Mouse (Mus musculus): ENCODE results near the gene Mre11a. TPM values are rescaled to one million over a fixed set of nuclear protein-coding genes. Genes with fewer than 3 reads are reported as not detected.

Gene Mre11a
- total and polyA plus RNA-seq, 3 experiments: 27.7 to 47.3 (median 45.7) TPM

- Histone ChIP-seq H3K9me3 (replicated peaks; ENCODE audit: low read length) (no peaks in the 10 kb centered on the region), H3K4me1 (ENCODE audit: control insufficient read depth in 1 of 2, insufficient read depth in 2 of 2) (0 out of 4 replicates have a peak, but pooled peaks cover 0 to 3% of the 10 kb centered on the region in 2 experiments), H3K27ac (ENCODE audit: insufficient read depth, low read depth) (no peak overlapping the region), H3K27me3 (replicated peaks) (no peaks in the 10 kb centered on the region), H3K9ac (ENCODE audit: insufficient read depth, low read depth) (no peak overlapping the region), H3K4me2 (ENCODE audit: insufficient read depth, low read depth, poor library complexity, severe bottlenecking) (no peak overlapping the region), H3K79me2 (replicated peaks; ENCODE audit: control insufficient read depth, extremely low read depth, insufficient read depth, poor library complexity, severe bottlenecking) (no peaks in the 10 kb centered on the region), H3K4me3 (replicated peaks in 1 of 3; ENCODE audit: low read depth in 2 of 3, low read length in 2 of 3, poor library complexity in 1 of 3) (no peak overlapping the region), H3K36me3 (replicated peaks in 1 of 2; ENCODE audit: control insufficient read depth in 1 of 2, insufficient read depth in 1 of 2, low read length in 1 of 2) (no peaks in the 10 kb centered on the region)
- TF ChIP-seq NELFE (IDR thresholded peaks at IDR 0.05; ENCODE audit: low read depth, low read length): no peak
- dilution Hi-C loops (cut with MboI; ENCODE audit: extremely low pct_ligation_motif_present, extremely low pct_unique_long_range_greater_than_20kb, low sequenced_read_pairs): no loop called here
- DNase-seq (ENCODE audit: extremely low read depth): no peak
- in situ Hi-C loops (cut with MboI; ENCODE audit: low pct_ligation_motif_present, low pct_unique_long_range_greater_than_20kb, low sequenced_read_pairs): no loop called here
Observed at GRCm38 (mm10) chr9:14885954-14886353, 101.5 kb downstream of the Mre11a start.

Other genes starting within 250 kb of the Mre11a start
- 0.80 and 0.93 TPM in 2 replicates for gene Amotl1, start 139.6 kb upstream of the Mre11a start, total RNA-seq (2012; rRNA removed)
- 1.2 and 1.5 TPM in 2 replicates for gene Amotl1, start 139.6 kb upstream of the Mre11a start, total RNA-seq (2014; rRNA removed)
- 2.7 and 3.3 TPM in 2 replicates for gene Amotl1, start 139.6 kb upstream of the Mre11a start, polyA plus RNA-seq (2012; ENCODE audit: insufficient read length, low read depth)
- gene Piwil4, start 43.9 kb upstream of the Mre11a start, total RNA-seq (2012; rRNA removed): 0.04 TPM in 1 of 2 replicates, not detected in the other
- gene Piwil4, start 43.9 kb upstream of the Mre11a start, total RNA-seq (2014; rRNA removed): not detected in 2 replicates
- gene Piwil4, start 43.9 kb upstream of the Mre11a start, polyA plus RNA-seq (2012; ENCODE audit: insufficient read length, low read depth): 0.11 TPM in 1 of 2 replicates, not detected in the other
- not detected in 2 replicates for gene Fut4, start 32.3 kb upstream of the Mre11a start, total RNA-seq (2012; rRNA removed)
- not detected in 2 replicates for gene Fut4, start 32.3 kb upstream of the Mre11a start, total RNA-seq (2014; rRNA removed)
- gene Fut4, start 32.3 kb upstream of the Mre11a start, polyA plus RNA-seq (2012; ENCODE audit: insufficient read length, low read depth): not detected in 2 replicates
- not detected in 2 replicates for gene 1700012B09Rik, start 13.6 kb upstream of the Mre11a start, total RNA-seq (2012; rRNA removed)
- not detected in 2 replicates for gene 1700012B09Rik, start 13.6 kb upstream of the Mre11a start, total RNA-seq (2014; rRNA removed)
- gene 1700012B09Rik, start 13.6 kb upstream of the Mre11a start, polyA plus RNA-seq (2012; ENCODE audit: insufficient read length, low read depth): not detected in 2 replicates
- 33.8 and 34.5 TPM in 2 replicates for gene Ankrd49, start 202 bp downstream of the Mre11a start, total RNA-seq (2012; rRNA removed)
- 62.5 and 72.2 TPM in 2 replicates for gene Ankrd49, start 202 bp downstream of the Mre11a start, total RNA-seq (2014; rRNA removed)
- gene Ankrd49, start 202 bp downstream of the Mre11a start, polyA plus RNA-seq (2012; ENCODE audit: insufficient read length, low read depth): 48.2 and 49.6 TPM in 2 replicates
- gene Gpr83, start 75.6 kb downstream of the Mre11a start, total RNA-seq (2012; rRNA removed): not detected in 2 replicates
- gene Gpr83, start 75.6 kb downstream of the Mre11a start, total RNA-seq (2014; rRNA removed): not detected in 2 replicates
- not detected in 2 replicates for gene Gpr83, start 75.6 kb downstream of the Mre11a start, polyA plus RNA-seq (2012; ENCODE audit: insufficient read length, low read depth)
- gene Izumo1r, start 119.3 kb downstream of the Mre11a start, total RNA-seq (2012; rRNA removed): not detected in 2 replicates
- not detected in 2 replicates for gene Izumo1r, start 119.3 kb downstream of the Mre11a start, total RNA-seq (2014; rRNA removed)
- not detected in 2 replicates for gene Izumo1r, start 119.3 kb downstream of the Mre11a start, polyA plus RNA-seq (2012; ENCODE audit: insufficient read length, low read depth)

All from CH12.LX (cell line).